Comparison of ENCODE assay signal across 8 mouse cellular contexts in the genomic region with DNA sequence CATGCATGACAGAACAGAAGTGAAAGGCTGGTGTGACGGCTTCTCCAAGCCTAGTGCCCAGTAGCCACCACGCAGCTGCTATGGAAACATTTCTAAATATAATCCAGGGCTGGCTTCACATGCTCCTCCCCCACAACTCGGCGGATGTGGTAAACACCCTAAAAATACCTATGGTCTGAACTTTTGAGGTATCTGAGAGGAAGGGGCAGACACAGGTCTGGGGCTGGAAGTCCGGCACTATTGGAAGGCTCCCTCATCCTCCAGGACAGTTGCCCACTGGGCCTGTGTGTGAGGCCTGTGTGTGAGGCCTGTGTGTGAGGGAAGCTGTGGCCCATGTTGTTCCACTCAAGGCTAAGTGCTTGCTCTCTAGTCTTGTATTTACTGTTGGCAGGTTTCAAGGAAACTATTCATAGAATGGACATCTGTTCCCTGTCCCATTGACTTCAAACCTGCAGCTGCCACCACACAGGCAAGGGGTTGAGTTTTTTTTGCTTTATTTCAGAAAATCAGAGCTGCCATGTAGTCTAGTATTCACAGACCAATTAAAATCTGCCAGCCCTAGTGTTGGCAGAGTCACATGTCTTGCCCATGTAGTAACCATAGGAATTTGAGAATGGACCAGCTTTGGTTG. TPM values are rescaled to one million over a fixed set of nuclear protein-coding genes. Genes with fewer than 3 reads are reported as not detected.
DNase-seq lines count a peak whose midpoint lies in the region; ATAC-seq and TF ChIP-seq lines count a peak whose summit lies in the region.

No protein-coding gene starts in this region.

- no peak overlapping the region for H3K4me2 ChIP-seq in forebrain, embryonic 11.5 days (ENCODE audit: low read depth, low read length, severe bottlenecking)

- intact Hi-C loops in heart, adult 2 months (cut with DNase I) = no loop called here

- no peak overlapping the region for H3K9ac ChIP-seq in forebrain, embryonic 11.5 days (ENCODE audit: low read length)
- H3K9ac ChIP-seq in heart, adult 2 months (ENCODE audit: low read depth, low read length) = peak overlapping the region; percentile 39; the same call in 1 of the 2 replicates

- H3K27ac ChIP-seq in forebrain, embryonic 11.5 days (ENCODE audit: low read depth, low read length) = no peak overlapping the region
- H3K27ac ChIP-seq in forebrain, embryonic 10.5 days = no peak overlapping the region
- peak overlapping the region; percentile 88 for H3K27ac ChIP-seq in bone marrow, adult 2 months (ENCODE audit: control insufficient read depth, insufficient read depth, low read depth, low read length, poor library complexity)
- H3K27ac ChIP-seq in heart, adult 2 months = peak overlapping the region; percentile 89

- no peak overlapping the region for H3K4me3 ChIP-seq in forebrain, embryonic 11.5 days (ENCODE audit: low read depth, low read length)
- no peak overlapping the region for H3K4me3 ChIP-seq in forebrain, embryonic 10.5 days
- no peak overlapping the region for H3K4me3 ChIP-seq in bone marrow, adult 2 months (replicated peaks; ENCODE audit: control insufficient read depth, low read depth, low read length)
- no peak overlapping the region for H3K4me3 ChIP-seq in heart, adult 2 months

- no peak for DNase-seq in forebrain, embryonic 11.5 days (ENCODE audit: low spot score)
- DNase-seq in forebrain, embryonic 10.5 days (ENCODE audit: extremely low spot score, low spot score) = no peak
- peak; percentile 72 to 82 for DNase-seq in heart, adult 2 months
- DNase-seq in left cerebral cortex, adult 9 months (ENCODE audit: low spot score in 2 of 2) = peak; percentile 40 to 69
- DNase-seq in natural killer cell, adult 2 months (ENCODE audit: low spot score in 2 of 2) = peak; percentile 74 to 85
- DNase-seq in thymus, postnatal 4 days = peak; percentile 56
- no peak for DNase-seq in yolk sac, embryonic 10.5 days (ENCODE audit: low spot score)

- no peaks in the 10 kb centered on the region for H3K79me2 ChIP-seq in heart, adult 2 months (replicated peaks; ENCODE audit: control insufficient read depth, insufficient read depth, low read length)

- peaks cover 18% of the 10 kb centered on the region for H3K4me1 ChIP-seq in forebrain, embryonic 11.5 days (replicated peaks; ENCODE audit: control insufficient read depth, insufficient read depth, low read length)
- peaks cover 45% of the 10 kb centered on the region for H3K4me1 ChIP-seq in forebrain, embryonic 10.5 days
- H3K4me1 ChIP-seq in bone marrow, adult 2 months (ENCODE audit: control insufficient read depth, insufficient read depth, low read length) = peaks cover 7% of the 10 kb centered on the region
- peaks cover 21% of the 10 kb centered on the region for H3K4me1 ChIP-seq in heart, adult 2 months (ENCODE audit: control insufficient read depth, insufficient read depth, low read length)

- H3K9me3 ChIP-seq in forebrain, embryonic 11.5 days (ENCODE audit: control insufficient read depth, low read length) = peaks cover 3% of the 10 kb centered on the region; the same call in 1 of the 2 replicates
- peaks cover 5% of the 10 kb centered on the region; the same call in 1 of the 2 replicates for H3K9me3 ChIP-seq in forebrain, embryonic 10.5 days

- peak; percentile 34; the same call in 1 of the 2 replicates for TF ChIP-seq EP300 in heart, adult 2 months (IDR thresholded peaks at IDR 0.05; ENCODE audit: insufficient read depth, low read depth, low read length)

- ATAC-seq in forebrain, embryonic 11.5 days (replicated peaks; ENCODE audit: low FRiP score) = peak; percentile 37; the same call in 1 of the 2 replicates

- no peak for TF ChIP-seq POLR2A in bone marrow, adult 2 months (IDR thresholded peaks at IDR 0.05; ENCODE audit: borderline replicate concordance, control insufficient read depth, low read depth, low read length)
- no peak for TF ChIP-seq POLR2A in heart, adult 2 months (IDR thresholded peaks at IDR 0.05; ENCODE audit: insufficient read depth, low read depth, low read length)

- H3K27me3 ChIP-seq in forebrain, embryonic 11.5 days (ENCODE audit: control insufficient read depth, insufficient read depth, low read length) = no peaks in the 10 kb centered on the region
- H3K27me3 ChIP-seq in forebrain, embryonic 10.5 days (ENCODE audit: poor library complexity, severe bottlenecking) = no peaks in the 10 kb centered on the region
- H3K27me3 ChIP-seq in heart, adult 2 months (ENCODE audit: control insufficient read depth, insufficient read depth, low read length) = no peaks in the 10 kb centered on the region

- TF ChIP-seq CTCF in bone marrow, adult 2 months (IDR thresholded peaks at IDR 0.05; ENCODE audit: control insufficient read depth, insufficient read depth, low read length) = no peak
- TF ChIP-seq CTCF in heart, adult 2 months (IDR thresholded peaks at IDR 0.05) = no peak

- 82% methylated on average over 5 of the region's 5 CpGs for WGBS in forebrain, embryonic 11.5 days
- WGBS in forebrain, embryonic 10.5 days = 83% methylated on average over 5 of the region's 5 CpGs
- 20% methylated on average over 5 of the region's 5 CpGs for WGBS in bone marrow, adult 2 months
- WGBS in heart, adult 2 months = 6% methylated on average over 5 of the region's 5 CpGs

- peaks cover 8% of the 10 kb centered on the region; the same call in 1 of the 2 replicates for H3K36me3 ChIP-seq in forebrain, embryonic 11.5 days (ENCODE audit: control insufficient read depth, insufficient read depth, low read length)
- H3K36me3 ChIP-seq in forebrain, embryonic 10.5 days (replicated peaks) = peaks cover 61% of the 10 kb centered on the region
- peaks cover 14% of the 10 kb centered on the region for H3K36me3 ChIP-seq in heart, adult 2 months (ENCODE audit: control insufficient read depth, insufficient read depth, low read length)

RNA-seq across cellular contexts. Expression of a gene that starts 43.8 kb away (rescaled TPM):
- polyA plus RNA-seq in forebrain, embryonic 11.5 days (2014; fragmentation: Nextera tagmentation; extraction: Ambion mirVana) = 288 and 296 TPM in 2 replicates
- 277 and 280 TPM in 2 replicates for polyA plus RNA-seq in forebrain, embryonic 10.5 days (2016; fragmentation: Nextera tagmentation; extraction: Ambion mirVana)
- polyA plus RNA-seq in bone marrow, adult 2 months (2011; ENCODE audit: insufficient read depth, insufficient read length, low replicate concordance, missing spikeins) = 28.0 and 55.8 TPM in 2 replicates
- 10 to 100 TPM; 25.7 to 34.0 TPM for total RNA-seq in heart, adult 2 months (2021)
- 15.6 and 25.8 TPM in 2 replicates for polyA plus RNA-seq in heart, adult 2 months (2012; rRNA removed)

Comparison
In these comparisons a context has a peak if more than half of its experiments do, and no peak if none do; other contexts are left out.
1. DNase-seq: peak in heart, adult 2 months (2 of 2), left cerebral cortex, adult 9 months (2 of 2), natural killer cell, adult 2 months (2 of 2) and thymus, postnatal 4 days (single experiment); none in forebrain, embryonic 11.5 days (single experiment), forebrain, embryonic 10.5 days (single experiment) and yolk sac, embryonic 10.5 days (single experiment).
2. H3K27ac ChIP-seq: peak in bone marrow, adult 2 months (single experiment) and heart, adult 2 months (single experiment); none in forebrain, embryonic 11.5 days (single experiment) and forebrain, embryonic 10.5 days (single experiment).